Mouse (Mus musculus) thymus, adult 2 months (tissue): ENCODE data around the gene Tnfrsf8.

Experiments used
- CTCF ChIP-seq: fragments of 200-500 bp; IDR thresholded peaks from 2 replicates; pipeline ENCODE4 v1.5.1; 2012; ENCODE audit warnings: mild to moderate bottlenecking, control low read depth, low read length, moderate library complexity, borderline replicate concordance; ENCODE audit not compliant: control insufficient read depth, poor library complexity, insufficient read depth; ENCODE audit errors: extremely low read depth
- POLR2A ChIP-seq: fragments of 200-500 bp; IDR thresholded peaks from 2 replicates; pipeline ENCODE4 v1.6.1; 2012; ENCODE audit warnings: mild to moderate bottlenecking, low read length, control low read depth, moderate library complexity; ENCODE audit not compliant: control insufficient read depth, poor library complexity, insufficient read depth; ENCODE audit errors: extremely low read depth

DNA sequence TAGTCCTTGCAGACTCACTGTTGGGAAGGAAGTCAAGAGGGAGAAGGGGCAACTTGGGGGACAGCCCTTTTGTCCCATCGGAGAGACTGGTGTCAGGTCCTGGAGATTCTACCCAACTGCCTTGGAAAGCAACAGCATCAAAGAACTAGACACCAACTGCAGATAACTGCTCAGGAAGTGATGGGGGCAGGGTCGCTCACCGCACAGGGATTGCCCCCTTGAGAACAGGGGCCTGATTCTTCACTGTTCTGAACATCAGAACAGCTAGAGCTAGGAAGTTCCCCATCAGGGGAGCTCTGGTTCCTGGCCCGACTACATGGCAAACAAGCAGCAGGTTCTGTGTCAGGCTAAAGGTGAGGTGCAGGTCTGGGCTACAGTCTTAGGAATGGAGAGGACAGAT, 48.5 kb downstream of the Tnfrsf8 start:
- TF ChIP-seq CTCF = no peak
- TF ChIP-seq POLR2A = no peak
